Mouse (Mus musculus): ENCODE measurements around the gene Unc5cl. TPM values are rescaled to one million over a fixed set of nuclear protein-coding genes. Genes with fewer than 3 reads are reported as not detected.

The Unc5cl gene
- polyA plus RNA-seq, 1 experiment from 2014 or later = 0.69 TPM

DNA sequence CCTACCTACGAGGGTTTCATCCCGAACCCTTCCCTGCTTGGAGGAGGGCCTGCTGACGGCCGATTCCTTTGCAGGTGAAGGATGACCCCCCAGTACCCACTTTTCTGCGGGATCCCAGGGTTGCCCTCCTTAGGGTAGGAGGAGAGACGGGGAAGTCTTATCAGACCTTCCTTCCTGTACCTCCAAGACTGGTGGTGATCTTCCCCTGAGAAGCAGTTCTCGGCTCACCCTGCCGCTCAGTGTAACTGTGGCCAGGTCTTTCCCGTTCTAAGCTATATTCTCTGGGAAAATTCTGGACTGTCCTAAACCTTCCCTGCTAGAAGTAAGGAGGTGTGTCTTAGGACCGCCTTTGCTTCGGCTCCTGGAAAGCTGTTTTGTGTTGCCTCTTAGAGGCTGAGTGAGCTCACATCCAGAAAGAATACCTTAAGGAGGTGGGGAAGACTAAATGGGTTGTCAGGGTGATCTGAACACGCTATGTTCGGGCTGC is 44.4 kb upstream of the Unc5cl start:
- TF ChIP-seq CTCF (IDR thresholded peaks at IDR 0.05) (no peak), EP300 (IDR thresholded peaks at IDR 0.05) (no peak)
- DNase-seq (ENCODE audit: low spot score) (peak; percentile 63), ATAC-seq (no peak)
- Histone ChIP-seq H3K9me3 (ENCODE audit: low read length) (no peaks in the 10 kb centered on the region), H3K4me2 (replicated peaks; ENCODE audit: low read depth, low read length) (peak overlapping the region; percentile 82), H3K27me3 (replicated peaks; ENCODE audit: insufficient read depth, low read length) (no peaks in the 10 kb centered on the region), H3K4me1 (ENCODE audit: insufficient read depth, low read depth, low read length) (peaks cover 12% of the 10 kb centered on the region; the same call in 1 of the 2 replicates), H3K9ac (replicated peaks; ENCODE audit: low read depth) (peak overlapping the region; percentile 66), H3K36me3 (ENCODE audit: insufficient read depth, low read length) (0 out of 2 replicates have a peak, but pooled peaks cover 11% of the 10 kb centered on the region), H3K4me3 (ENCODE audit: low read depth, low read length) (peak overlapping the region; percentile 76), H3K27ac (ENCODE audit: low read length) (peak overlapping the region; percentile 99)
- WGBS = 0% methylated on average over 13 of the region's 13 CpGs

DNA sequence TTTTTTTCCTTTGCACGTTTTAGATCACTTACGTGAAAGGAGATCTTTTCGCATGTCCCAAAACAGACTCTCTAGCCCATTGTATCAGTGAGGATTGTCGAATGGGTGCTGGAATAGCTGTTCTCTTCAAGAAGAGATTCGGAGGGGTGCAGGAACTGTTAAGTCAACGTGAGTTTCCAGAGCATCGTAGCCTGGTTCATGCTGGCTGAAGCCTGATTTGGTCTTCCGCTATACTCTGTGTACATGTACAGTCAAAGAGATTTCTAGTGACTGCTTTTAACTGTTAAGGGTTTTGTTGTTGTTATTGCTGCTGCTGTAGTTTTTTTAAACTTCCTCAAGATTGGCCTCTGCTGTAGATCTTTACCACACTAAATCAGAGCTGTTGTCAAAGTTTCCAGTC is 43.5 kb upstream of the Unc5cl start:
- ATAC-seq (no peak), DNase-seq (ENCODE audit: low spot score) (no peak)
- peak overlapping the region; percentile 66; the same call in 1 of the 2 replicates for H3K9ac ChIP-seq (replicated peaks; ENCODE audit: low read depth)
- TF ChIP-seq CTCF (IDR thresholded peaks at IDR 0.05) = no peak
- TF ChIP-seq EP300 (IDR thresholded peaks at IDR 0.05) = no peak
- H3K9me3 ChIP-seq (ENCODE audit: low read length) = no peaks in the 10 kb centered on the region
- 0 out of 2 replicates have a peak, but pooled peaks cover 11% of the 10 kb centered on the region for H3K36me3 ChIP-seq (ENCODE audit: insufficient read depth, low read length)
- H3K27me3 ChIP-seq (replicated peaks; ENCODE audit: insufficient read depth, low read length) = no peaks in the 10 kb centered on the region
- H3K4me2 ChIP-seq (replicated peaks; ENCODE audit: low read depth, low read length) = peak overlapping the region; percentile 82
- 22% methylated on average over 8 of the region's 8 CpGs for whole genome bisulfite sequencing
- peak overlapping the region; percentile 76; the same call in 1 of the 2 replicates for H3K4me3 ChIP-seq (ENCODE audit: low read depth, low read length)
- peaks cover 12% of the 10 kb centered on the region; the same call in 1 of the 2 replicates for H3K4me1 ChIP-seq (ENCODE audit: insufficient read depth, low read depth, low read length)
- peak overlapping the region; percentile 99 for H3K27ac ChIP-seq (ENCODE audit: low read length)

DNA sequence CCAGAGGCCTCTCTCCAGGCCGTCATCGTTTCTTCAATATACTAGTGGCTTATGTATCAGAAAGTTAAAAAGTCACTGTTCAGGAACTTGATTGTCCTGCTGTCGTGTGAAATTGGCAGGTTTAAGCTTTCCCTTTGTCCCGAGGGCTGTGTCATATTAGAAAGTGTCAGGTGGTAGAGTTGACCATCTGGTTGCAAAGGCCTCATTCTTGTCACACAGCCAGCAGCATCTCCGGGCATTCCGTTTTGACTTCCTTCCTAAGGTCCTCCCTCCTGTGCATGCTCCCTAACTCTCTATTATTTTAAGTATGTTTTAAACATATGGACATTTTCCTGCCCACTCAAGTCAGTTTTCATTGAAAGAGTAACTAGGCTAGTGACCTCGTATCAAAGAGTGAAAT is 38.7 kb upstream of the Unc5cl start:
- no peak overlapping the region for H3K4me3 ChIP-seq (ENCODE audit: low read depth, low read length)
- ATAC-seq (peak; percentile 47; the same call in 1 of the 2 replicates), DNase-seq (ENCODE audit: low spot score) (peak; percentile 11)
- no peak overlapping the region for H3K4me2 ChIP-seq (replicated peaks; ENCODE audit: low read depth, low read length)
- no peak for TF ChIP-seq CTCF (IDR thresholded peaks at IDR 0.05)
- no peak for TF ChIP-seq EP300 (IDR thresholded peaks at IDR 0.05)
- WGBS = 54% methylated on average over 7 of the region's 7 CpGs
- H3K9me3 ChIP-seq (ENCODE audit: low read length) = no peaks in the 10 kb centered on the region
- no peak overlapping the region for H3K9ac ChIP-seq (replicated peaks; ENCODE audit: low read depth)
- H3K4me1 ChIP-seq (ENCODE audit: insufficient read depth, low read depth, low read length) = peaks cover 4% of the 10 kb centered on the region; the same call in 1 of the 2 replicates
- no peaks in the 10 kb centered on the region for H3K27me3 ChIP-seq (replicated peaks; ENCODE audit: insufficient read depth, low read length)
- 0 out of 2 replicates have a peak, but pooled peaks cover 11% of the 10 kb centered on the region for H3K36me3 ChIP-seq (ENCODE audit: insufficient read depth, low read length)
- H3K27ac ChIP-seq (ENCODE audit: low read length) = no peak overlapping the region

DNA sequence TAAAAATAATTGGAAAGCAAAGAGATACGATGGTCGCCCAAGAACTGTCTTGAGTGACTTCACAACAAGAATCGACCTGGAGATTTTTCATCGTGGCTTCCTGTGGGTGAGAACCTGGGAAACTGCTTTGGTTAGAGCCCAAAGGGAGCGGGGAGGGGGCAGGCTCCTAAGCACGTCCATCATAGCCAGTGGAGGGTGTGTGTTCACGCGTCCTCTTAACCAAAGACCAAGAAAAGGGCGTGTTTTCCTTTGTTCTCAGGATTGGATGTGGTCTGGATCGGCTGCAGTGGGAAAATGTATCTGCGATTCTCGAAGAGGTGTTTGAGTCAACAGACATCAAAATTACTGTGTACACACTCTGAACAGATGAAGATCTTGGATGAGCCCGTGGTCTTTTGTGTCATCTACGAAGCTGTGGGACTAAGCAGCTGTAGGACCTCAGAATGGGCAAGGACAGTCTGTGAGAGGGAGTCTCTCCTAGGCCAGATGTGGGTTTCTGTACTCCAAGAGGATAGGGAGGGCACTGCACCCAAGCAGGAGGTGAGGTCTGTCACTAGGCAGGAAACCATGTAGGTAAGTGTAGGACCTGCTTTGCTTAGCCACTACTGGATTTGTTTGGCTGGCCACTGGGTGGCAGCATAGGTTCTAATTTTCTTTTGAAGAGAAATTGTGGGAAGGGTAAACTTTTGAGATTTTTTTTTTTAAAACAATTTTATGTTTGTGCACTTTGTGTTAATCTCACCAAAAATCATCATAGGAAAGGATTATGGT is 38.1 kb upstream of the Unc5cl start:
- Histone ChIP-seq H3K4me1 (ENCODE audit: insufficient read depth, low read depth, low read length) (no peaks in the 10 kb centered on the region), H3K36me3 (ENCODE audit: insufficient read depth, low read length) (0 out of 2 replicates have a peak, but pooled peaks cover 11% of the 10 kb centered on the region), H3K27me3 (replicated peaks; ENCODE audit: insufficient read depth, low read length) (no peaks in the 10 kb centered on the region), H3K4me2 (replicated peaks; ENCODE audit: low read depth, low read length) (no peak overlapping the region), H3K4me3 (ENCODE audit: low read depth, low read length) (no peak overlapping the region), H3K9ac (replicated peaks; ENCODE audit: low read depth) (no peak overlapping the region), H3K27ac (ENCODE audit: low read length) (no peak overlapping the region), H3K9me3 (ENCODE audit: low read length) (no peaks in the 10 kb centered on the region)
- peak; percentile 68 for DNase-seq (ENCODE audit: low spot score)
- ATAC-seq = peak; percentile 77
- TF ChIP-seq EP300 (IDR thresholded peaks at IDR 0.05) (no peak), CTCF (IDR thresholded peaks at IDR 0.05) (peak; percentile 75)
- WGBS = 64% methylated on average over 14 of the region's 14 CpGs

DNA sequence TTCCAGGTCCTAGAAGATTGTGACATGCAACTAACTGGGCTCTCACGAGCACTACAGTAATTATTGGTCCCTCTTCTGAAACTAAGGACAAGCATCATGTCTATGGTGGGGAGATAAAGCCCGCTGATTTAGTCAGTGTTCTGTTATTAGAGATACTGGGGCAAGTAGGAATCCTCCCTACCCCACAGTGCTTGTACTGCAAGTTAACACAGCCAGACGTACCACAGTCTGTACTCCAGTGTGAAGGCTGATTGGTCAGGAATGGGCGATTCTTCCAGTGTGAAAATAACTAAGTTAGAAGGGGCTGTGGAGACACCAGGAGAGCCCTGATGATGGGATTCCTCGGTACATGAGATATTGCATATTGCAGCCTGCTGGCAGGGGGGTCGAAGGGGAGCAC is 37.2 kb upstream of the Unc5cl start:
- Histone ChIP-seq H3K9ac (replicated peaks; ENCODE audit: low read depth) (no peak overlapping the region), H3K4me2 (replicated peaks; ENCODE audit: low read depth, low read length) (no peak overlapping the region), H3K4me1 (ENCODE audit: insufficient read depth, low read depth, low read length) (no peaks in the 10 kb centered on the region), H3K9me3 (ENCODE audit: low read length) (no peaks in the 10 kb centered on the region), H3K27me3 (replicated peaks; ENCODE audit: insufficient read depth, low read length) (no peaks in the 10 kb centered on the region), H3K27ac (ENCODE audit: low read length) (no peak overlapping the region), H3K36me3 (ENCODE audit: insufficient read depth, low read length) (0 out of 2 replicates have a peak, but pooled peaks cover 11% of the 10 kb centered on the region), H3K4me3 (ENCODE audit: low read depth, low read length) (no peak overlapping the region)
- ATAC-seq = no peak
- 77% methylated on average over 6 of the region's 6 CpGs for WGBS
- TF ChIP-seq CTCF (IDR thresholded peaks at IDR 0.05) (no peak), EP300 (IDR thresholded peaks at IDR 0.05) (no peak)
- no peak for DNase-seq (ENCODE audit: low spot score)

GRCm38 (mm10) chr17:48418174-48418573 is 36.5 kb upstream of the Unc5cl start:
- 39% methylated on average over 7 of the region's 7 CpGs for WGBS
- Histone ChIP-seq H3K9me3 (ENCODE audit: low read length) (no peaks in the 10 kb centered on the region), H3K36me3 (ENCODE audit: insufficient read depth, low read length) (0 out of 2 replicates have a peak, but pooled peaks cover 11% of the 10 kb centered on the region), H3K4me2 (replicated peaks; ENCODE audit: low read depth, low read length) (peak overlapping the region; percentile 29; the same call in 1 of the 2 replicates), H3K4me1 (ENCODE audit: insufficient read depth, low read depth, low read length) (no peaks in the 10 kb centered on the region), H3K9ac (replicated peaks; ENCODE audit: low read depth) (no peak overlapping the region), H3K27me3 (replicated peaks; ENCODE audit: insufficient read depth, low read length) (no peaks in the 10 kb centered on the region), H3K4me3 (ENCODE audit: low read depth, low read length) (no peak overlapping the region; the same call in 1 of the 2 replicates), H3K27ac (ENCODE audit: low read length) (no peak overlapping the region)
- peak; percentile 49 for DNase-seq (ENCODE audit: low spot score)
- no peak for TF ChIP-seq CTCF (IDR thresholded peaks at IDR 0.05)
- no peak for TF ChIP-seq EP300 (IDR thresholded peaks at IDR 0.05)
- ATAC-seq = peak; percentile 42

All from lung, postnatal 0 days (tissue).